Mouse (Mus musculus): ENCODE data around the gene Cmtm1.

DNA sequence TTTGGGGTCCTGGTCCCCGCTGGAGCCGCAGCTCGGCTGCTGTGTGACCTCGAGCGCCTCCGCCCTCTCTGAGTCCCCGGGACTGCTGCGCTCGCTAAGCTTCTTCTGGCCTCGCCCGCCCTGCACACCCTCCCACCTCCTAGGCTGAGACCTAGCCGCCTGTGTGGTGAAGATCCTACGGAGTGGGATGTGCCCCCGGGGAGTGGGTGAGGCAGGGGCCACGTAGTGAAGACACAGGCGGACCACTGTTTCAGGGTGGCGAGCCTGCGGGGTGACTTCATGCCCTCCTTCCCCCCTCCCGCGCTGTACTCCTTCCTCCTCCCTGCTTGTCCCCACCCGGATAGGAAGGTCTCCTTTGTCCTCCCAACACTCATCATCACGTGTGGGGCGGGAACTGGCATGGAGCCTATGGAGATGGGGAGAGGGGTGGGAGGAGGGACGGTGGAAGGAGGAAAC is 31.2 kb upstream of the Cmtm1 start:
- TF ChIP-seq CTCF (IDR thresholded peaks at IDR 0.05; ENCODE audit: control insufficient read depth, insufficient read depth, insufficient replicate concordance, low read depth, low read length), result no peak
- no peak for TF ChIP-seq POLR2A (IDR thresholded peaks at IDR 0.05; ENCODE audit: control insufficient read depth, low read depth, low read length)
